Mouse (Mus musculus): ENCODE data around the gene Gm6902. TPM values are rescaled to one million over a fixed set of nuclear protein-coding genes. Genes with fewer than 3 reads are reported as not detected.

Gene Gm6902
- not detected in 4 replicates for total RNA-seq (2023)

GRCm38 (mm10) chr7:23278800-23279199 is at the start of gene Gm6902:
Gm6902 (minus strand) TSS chr7:23278900.

DNA sequence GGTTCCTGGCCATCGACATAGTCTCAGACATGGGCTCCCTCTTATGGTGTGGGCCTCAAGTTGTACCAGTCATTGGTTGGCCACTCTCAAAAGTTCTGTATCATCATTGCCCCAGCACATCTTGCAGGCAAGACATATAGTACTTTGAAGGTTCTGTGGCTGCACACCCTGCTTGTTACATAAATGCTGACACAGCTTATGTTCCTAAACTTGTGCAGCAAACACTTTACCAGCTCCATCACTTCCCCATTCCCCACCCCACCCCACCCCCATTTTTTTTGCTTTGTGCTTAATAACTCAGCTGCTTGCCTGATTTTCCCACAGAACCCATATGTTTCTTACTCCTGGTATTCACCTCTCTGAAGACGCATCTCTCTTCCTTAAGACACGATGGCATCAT is 22.2 kb upstream of the Gm6902 start, which contains the start of gene Nlrp4e:
TSS of gene Nlrp4e (plus strand) at position 301 of the 400 bp plus-strand sequence.

GRCm38 (mm10) chr7:23251582-23251981 is 27.1 kb downstream of the Gm6902 start, which contains the start of gene Vmn1r166:
Vmn1r166 (minus strand) TSS chr7:23251682.

Other genes with a start within 250 kb of the Gm6902 start
- not detected in 4 replicates for gene Vmn1r163, start 223.4 kb downstream of the Gm6902 start, total RNA-seq (2023)
- not detected in 4 replicates for gene Gm8720, start 211.4 kb downstream of the Gm6902 start, total RNA-seq (2023)
- gene Gm10662, start 134.4 kb downstream of the Gm6902 start, total RNA-seq (2023) = not detected in 4 replicates
- gene Vmn1r165, start 61.6 kb downstream of the Gm6902 start, total RNA-seq (2023) = not detected in 4 replicates
- gene Vmn1r166, start 27.2 kb downstream of the Gm6902 start, total RNA-seq (2023) = not detected in 4 replicates
- gene Nlrp4e, start 22.3 kb upstream of the Gm6902 start, total RNA-seq (2023) = not detected in 4 replicates
- not detected in 4 replicates for gene Nlrp5, start 107.0 kb upstream of the Gm6902 start, total RNA-seq (2023)
- not detected in 4 replicates for gene Vmn1r167, start 228.3 kb upstream of the Gm6902 start, total RNA-seq (2023)

Measured in B cell, adult 62 days (primary cell).